Mouse (Mus musculus): ENCODE data around the gene Rnf168.
"Not testable (repeated sequence)": the region's sequence is repeated elsewhere in the genome, so short reads cannot be mapped to it uniquely, and the experiment has no call there.

Gene Rnf168
- long read RNA-seq, experiment 1, partial matches to known transcripts: 17 of 22 reads
- long read RNA-seq, experiment 1, other reads (novel, unspliced or antisense): 3 of 22 reads
- long read RNA-seq, experiment 2, transcript Rnf168-201 (6 exons, 3,932 nt): major isoform, 9 of 45 reads
- long read RNA-seq, experiment 2, partial matches to known transcripts: 33 of 45 reads
- long read RNA-seq, experiment 2, other reads (novel, unspliced or antisense): 3 of 45 reads

DNA sequence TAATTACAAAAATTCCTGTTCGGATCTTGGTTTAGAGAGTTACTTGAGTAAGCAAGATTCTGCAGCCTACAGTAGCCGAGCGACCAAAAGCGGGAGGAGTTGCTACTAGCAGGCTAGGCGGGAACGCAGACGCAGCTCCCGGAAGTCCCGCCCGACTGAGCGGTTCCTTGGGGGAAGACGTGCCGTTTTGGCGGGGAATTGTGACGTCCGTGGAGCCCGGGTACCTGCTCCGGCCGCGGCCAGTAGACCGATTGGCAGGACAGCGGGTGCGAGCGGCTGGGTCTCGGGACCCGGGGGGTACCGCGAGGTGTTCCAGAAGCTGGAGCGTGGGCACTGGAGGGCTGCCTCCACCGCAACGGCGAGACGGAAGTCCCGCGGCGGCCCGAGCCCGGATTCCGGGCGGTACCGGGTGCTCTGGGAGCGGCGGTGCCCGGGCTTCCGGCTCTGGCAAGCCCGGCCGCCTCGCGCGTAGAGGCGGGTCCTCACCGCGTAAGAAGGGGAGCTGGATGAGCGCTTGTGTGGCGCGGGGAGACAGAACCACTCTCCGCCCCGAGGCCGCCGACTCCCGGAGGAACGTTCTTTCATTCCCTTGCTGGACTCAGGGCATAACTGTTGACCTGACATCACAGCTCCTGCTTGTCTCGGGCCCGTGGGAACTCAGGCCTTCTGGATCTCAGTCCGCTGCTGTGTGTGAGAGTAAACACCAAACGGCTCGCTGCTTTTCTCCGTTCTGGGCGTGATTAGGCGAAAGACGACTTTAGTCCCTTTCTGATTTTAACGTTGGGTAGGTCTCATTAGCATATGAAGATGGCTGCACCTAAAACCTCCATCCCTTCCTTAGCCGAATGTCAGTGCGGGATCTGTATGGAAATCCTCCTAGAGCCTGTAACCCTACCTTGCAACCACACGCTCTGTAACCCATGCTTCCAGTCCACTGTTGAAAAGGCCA lies at the start of gene Rnf168:
Gene Rnf168 (plus strand): TSS at position 152 of the 949 bp plus-strand sequence.
- intact Hi-C loops (cut with DNase I): no loop called here

DNA sequence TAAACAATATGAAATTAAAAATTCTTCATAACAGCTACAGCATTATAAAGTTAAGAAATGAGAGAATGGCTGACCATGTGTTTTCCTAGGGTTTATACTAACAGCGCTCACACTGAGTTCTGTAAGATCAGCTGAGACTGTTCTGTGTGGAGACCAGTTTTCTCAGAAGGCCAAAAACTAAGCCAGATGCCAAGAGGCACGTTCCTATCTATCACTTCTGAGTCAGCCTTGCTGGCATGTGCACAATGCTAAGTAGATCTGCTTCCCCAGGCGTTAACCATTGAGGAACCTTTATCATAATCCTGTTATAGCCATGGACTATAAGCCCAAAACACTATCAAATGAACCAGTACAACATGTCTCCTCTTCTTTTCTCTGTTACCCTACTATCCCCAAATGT lies 45.2 kb upstream of the Rnf168 start:
- intact Hi-C loops (cut with DNase I): not testable (repeated sequence)

DNA sequence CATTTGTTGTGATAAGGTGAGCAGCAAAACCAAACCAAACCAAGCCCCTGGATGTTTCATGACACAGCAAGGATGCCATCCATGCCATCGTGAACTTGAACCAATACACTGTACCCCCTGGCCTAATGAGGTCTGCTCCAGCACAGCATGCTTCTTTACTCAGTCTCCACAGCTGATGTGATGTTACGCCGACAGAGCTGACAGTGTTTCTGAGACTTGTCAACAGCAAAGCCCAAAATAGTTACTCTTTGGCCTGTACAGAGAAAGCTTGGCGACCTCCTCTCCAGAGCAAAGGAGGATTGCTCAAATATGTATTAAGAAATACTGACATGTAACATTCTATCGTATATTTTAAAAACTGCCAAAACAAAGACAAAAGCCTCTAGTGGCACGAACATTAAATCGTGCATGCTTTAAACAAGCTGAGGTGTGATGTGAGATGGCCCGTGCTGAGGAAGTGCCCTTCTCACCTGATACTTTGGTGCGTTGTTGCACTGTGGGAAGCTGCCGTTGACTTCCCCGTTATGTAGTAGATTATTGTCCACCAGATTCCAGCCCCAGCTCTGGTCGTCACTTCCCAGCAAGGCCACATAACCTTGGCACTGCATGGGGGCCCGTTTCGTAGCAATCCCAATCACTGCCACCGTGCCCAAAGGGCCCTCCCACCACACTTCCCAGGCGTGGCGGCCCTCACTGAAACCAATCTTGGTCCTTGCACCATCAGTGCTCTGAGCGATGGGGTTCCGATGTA lies 39.2 kb upstream of the Rnf168 start:
- intact Hi-C loops (cut with DNase I): no loop called here

DNA sequence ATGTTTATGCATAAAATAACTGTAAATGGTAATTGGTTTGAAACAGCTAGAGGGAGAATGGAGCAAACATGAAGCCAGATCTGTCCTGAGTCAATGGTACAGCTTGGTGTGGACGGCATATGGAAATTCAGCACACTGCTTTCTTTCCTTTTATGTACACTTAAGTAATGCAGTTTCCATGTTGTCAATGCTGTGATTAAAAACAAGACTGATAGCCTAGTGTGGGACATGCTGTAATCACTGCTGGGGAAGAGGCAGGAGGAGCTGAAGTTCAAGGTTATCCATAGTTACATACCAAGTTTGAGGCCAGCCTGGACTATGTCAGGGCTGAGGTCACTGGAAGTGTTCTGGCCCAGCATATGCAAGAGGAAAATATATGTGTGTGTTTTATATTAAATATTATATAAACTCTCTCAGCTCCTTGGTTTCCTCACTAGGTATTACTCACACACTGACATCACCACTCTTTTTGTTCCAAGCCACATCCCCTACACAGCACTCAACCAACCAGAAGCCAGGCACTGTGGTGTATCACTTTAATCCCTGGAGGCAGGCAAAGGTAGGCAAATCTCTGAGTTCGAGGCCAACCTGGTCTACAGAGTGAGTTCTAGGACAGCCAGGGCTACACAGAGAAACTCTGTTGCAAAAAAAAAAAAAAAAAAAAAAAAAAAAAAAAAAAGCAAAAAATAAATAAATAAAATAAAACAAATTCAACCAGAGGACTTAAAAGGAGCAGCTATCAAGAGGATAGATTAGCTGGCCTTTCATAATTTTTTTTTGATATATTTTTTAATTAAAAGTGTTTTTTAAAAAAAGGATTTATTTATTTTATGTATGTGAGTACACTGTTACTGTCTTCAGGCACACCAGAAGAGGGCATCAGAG lies 37.6 kb upstream of the Rnf168 start:
- intact Hi-C loops (cut with DNase I): no loop called here

DNA sequence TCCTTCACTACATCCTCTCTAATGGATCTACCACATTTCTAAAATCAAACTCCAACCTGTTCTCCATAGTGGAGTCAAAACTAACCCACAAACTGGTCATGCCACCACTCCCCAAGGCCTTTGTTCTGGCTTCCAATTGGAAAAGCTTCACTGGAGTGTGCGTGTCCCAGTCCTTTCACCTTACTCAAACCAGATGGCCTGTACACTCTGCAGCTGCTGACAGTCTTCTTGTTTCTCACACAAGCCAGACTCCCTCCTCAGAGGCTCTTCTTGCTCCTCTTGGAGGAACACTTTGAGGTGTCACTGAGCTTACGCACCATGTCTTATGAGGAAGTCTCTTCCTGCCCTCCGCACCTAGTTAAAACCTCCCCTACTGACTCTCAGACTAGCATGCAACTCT lies 33.4 kb upstream of the Rnf168 start:
- intact Hi-C loops (cut with DNase I): no loop called here

DNA sequence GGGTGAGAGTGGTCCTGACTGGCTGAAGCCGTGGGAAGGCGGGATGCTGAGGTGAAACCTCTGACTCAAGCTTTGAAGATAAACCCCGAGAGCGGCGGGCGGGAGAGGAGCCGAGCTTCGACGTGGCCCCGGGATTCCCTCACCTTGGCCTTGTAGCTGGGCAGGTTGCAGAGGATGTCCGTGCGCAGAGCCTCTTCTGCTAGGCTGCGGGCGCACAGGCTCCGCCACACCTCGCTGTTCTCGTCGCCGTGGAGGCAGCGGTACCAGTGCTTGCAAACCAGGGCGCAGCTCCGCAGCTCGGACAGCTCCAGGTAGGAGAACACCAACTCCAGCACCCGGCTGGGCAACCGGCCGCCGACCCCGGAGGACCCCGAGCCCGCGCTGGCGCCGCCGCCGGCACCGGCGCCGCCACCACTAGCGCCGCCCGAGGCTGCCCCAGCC lies 30.9 kb upstream of the Rnf168 start:
- intact Hi-C loops (cut with DNase I): no loop called here

DNA sequence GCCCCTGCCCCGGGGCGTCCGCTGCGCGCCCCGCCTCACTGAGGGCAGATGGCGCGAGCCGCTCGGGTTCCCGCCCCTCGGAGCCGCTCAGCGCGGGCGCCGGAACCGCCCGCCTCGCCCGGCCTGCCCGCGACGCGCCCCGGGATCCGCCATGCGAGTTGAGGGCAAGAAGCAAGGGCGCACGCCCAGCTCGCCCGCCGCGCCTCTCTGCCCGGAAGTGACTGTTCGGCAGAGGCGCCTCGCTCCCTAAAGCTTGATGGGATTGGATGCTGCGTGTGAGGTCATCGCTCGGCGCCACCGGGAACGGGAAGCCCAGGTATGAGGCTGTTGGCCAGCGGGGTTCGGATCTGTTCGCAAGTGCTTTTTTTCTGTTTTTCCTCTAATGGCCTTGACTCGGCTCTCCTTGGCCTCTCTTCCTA lies 30.3 kb upstream of the Rnf168 start, which contains the start of the genes Fbxo45 and Wdr53:
Gene Fbxo45 (minus strand): TSS at position 207 of the 419 bp plus-strand sequence.
Gene Wdr53 (plus strand): TSS at position 276 of the 419 bp plus-strand sequence.
- intact Hi-C loops (cut with DNase I): no loop called here

DNA sequence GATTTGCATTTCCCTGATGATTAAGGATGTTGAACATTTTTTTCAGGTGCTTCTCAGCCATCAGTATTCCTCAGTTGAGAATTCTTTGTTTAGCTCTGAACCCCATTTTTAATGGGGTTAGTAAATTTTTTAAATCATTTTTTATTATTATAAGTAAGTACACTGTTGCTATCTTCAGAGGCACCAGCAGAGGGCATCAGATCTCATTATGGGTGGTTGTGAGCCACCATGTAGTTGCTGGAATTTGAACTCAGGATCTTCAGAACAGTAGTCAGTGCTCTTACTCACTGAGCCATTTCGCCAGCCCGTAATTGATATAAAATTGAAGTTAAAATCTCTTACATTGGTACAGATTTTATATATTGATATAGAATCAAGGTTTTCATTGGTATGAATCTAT lies 13.0 kb upstream of the Rnf168 start:
- intact Hi-C loops (cut with DNase I): loop anchor here (2.0 kb wide), 1 partner anchor 235 kb away; no protein-coding TSS in a partner anchor

DNA sequence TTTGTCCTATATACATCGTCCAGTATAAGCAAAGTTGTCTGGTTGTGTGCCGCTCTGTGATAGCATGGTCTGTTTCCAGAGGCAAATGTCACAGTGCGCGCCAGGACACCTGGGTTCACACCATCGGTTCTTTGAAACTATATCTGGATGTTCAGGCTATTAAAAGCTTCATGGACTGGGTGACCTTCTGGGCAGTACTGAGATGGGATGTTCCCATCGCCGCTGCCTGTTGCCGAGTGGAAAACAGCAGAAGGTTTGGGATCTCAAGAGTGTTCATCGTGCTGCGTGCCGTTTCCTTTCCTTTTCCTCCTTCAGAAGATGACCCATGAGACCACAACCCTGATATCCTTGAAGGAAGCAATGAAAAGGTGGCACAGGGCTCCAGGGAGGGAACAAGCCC lies 6.0 kb upstream of the Rnf168 start, which contains the start of gene Smco1:
Gene Smco1 (plus strand): TSS at position 178 of the 400 bp plus-strand sequence.
- intact Hi-C loops (cut with DNase I): no loop called here

DNA sequence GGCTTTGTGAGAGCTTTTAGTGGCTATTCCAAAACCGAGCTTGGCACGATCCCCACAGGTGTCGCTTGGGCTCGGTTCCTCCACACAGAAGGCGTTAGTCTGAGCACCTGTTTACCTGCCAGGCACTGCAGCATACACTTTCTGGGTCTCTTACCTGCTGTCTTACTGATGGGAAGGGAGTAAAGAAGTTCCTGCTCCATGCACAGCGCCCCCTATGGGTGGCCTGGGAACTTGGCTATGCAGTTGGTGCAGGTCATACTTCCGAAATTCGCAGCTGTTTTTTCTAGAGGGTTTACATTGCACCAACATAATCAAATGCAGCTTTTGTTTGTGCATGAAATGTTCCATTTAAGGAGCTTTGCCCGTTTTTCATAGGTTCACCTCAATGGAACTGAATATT lies 3.9 kb upstream of the Rnf168 start:
- intact Hi-C loops (cut with DNase I): no loop called here

DNA sequence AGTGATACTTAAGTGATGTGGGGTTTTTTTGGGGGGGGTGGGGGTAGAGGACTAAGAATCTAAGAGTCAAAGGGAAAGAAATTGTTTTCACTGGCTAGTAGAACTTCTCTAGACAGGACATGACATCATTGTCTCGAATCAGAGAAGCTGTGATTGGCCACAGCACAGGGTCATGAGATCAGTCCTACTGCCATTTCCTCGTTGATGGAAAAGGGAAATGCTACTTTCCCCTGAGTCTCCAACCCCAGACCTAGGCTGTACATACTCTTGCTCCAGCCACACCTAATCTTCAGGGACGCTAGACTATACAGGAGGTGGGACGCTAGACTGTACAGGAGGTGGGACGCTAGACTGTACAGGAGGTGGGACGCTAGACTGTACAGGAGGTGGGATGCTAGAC lies 2.2 kb upstream of the Rnf168 start:
- intact Hi-C loops (cut with DNase I): no loop called here

DNA sequence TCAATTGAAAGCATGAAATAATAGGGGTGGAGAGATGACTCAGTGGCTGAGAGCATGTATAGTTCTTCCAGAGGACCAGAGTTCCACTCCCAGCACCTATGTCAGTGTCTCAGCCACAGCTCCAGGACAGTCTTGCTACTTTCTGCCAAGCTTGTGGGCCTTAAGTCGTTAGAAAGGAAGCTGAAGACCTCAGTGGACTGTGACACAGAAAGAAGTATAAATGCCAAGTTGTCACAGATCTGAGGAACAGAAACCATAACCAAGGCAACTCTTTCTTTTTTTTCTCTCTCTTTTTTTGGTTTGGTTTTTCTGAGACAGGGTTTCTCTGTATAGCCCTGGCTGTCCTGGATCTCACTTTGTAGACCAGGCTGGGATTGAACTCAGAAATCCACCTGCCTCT lies 1.4 kb upstream of the Rnf168 start:
- intact Hi-C loops (cut with DNase I): no loop called here

DNA sequence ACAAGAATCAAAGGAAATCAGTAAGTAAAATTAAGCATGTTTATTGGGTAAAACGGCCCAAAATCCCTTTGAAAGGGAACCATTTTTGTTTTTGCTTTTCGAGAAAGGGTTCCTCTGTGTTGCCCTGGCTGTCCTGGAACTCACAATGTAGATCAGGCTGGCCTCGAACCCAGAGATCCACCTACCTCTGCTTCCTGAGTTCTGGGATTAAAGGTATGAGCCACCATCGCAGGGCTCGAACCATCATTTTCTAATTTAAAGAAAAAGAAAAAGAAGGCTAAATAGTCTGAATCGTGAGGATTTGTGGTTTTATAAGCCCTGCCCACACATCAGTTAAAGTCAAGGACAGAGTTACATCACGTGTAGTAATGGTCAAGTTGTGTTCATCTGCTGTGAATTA lies 1.1 kb downstream of the Rnf168 start:
- intact Hi-C loops (cut with DNase I): no loop called here

DNA sequence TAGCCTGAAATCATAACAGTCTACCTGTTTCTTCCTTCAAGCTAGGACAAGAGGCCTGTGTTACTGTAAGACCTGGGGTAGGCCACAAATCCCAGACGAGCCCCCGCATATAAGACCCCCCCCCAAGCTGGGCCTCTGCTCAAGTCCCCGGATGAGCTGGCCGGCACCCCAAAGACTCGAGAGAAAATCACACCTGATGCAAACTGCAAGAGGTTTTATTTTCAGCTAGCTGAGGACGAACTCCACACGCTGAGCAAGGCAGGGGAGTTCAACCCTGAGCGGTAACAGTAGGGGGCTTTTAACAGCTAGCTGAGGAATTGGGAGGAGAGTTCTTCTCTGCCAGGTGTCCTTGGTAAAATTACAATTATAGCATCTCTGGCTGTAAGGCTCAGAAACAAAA lies 3.0 kb downstream of the Rnf168 start:
- intact Hi-C loops (cut with DNase I): no loop called here

DNA sequence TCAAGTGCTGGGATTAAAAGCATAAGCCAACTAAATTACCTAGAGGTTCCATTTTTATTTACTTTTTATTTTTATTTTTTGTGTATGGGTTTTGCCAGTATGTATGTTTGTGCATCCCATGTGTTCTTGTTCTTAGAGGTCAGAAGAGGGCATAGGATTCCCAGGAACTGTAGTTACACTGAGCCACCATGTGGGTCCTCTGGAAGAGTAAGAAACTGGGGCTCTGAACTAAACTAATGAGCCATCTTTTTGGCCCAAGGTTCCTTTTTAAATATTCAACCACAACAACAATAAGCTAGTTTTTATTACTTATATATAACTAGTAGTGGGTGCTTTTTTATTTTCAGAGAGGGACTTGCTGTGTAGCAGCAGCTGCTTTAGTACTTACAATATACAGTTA lies 5.3 kb downstream of the Rnf168 start:
- intact Hi-C loops (cut with DNase I): no loop called here

DNA sequence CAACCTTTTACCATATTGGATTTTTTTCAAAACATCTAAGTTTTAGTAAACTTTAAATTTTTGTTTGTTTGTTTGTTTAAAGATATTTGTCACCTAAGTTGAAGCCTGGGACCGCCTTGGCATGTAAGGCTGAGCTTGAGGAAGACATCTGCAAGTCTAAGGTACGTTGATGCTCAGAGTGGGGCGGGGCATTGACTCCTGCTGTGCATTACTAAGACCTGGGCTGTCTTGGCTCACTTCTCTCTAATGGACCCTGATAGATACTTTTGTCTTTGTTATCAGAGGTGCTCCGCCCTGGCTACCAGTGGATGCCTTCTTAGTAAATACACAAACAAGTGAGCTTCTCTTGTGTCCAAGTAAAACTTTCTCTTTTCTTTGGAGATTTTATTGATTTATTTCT lies 14.6 kb downstream of the Rnf168 start:
- intact Hi-C loops (cut with DNase I): no loop called here

DNA sequence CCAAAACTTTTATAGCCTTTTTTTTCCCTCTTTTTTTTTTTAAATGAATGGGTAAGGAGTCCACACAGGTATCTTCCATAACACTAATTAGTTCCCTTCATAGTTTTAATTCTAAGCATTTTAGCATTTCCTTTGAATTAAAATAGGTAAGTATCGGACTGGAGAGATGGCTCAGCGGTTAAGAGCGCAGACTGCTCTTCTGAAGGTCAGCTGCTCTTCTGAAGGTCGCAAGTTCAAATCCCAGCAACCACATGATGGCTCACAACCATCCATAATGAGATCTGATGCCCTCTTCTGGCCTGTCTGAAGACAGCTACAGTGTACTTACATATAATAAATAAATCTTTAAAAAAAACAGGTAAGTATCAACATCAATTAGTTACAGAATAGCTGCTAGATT lies 22.4 kb downstream of the Rnf168 start:
- intact Hi-C loops (cut with DNase I): not testable (repeated sequence)

DNA sequence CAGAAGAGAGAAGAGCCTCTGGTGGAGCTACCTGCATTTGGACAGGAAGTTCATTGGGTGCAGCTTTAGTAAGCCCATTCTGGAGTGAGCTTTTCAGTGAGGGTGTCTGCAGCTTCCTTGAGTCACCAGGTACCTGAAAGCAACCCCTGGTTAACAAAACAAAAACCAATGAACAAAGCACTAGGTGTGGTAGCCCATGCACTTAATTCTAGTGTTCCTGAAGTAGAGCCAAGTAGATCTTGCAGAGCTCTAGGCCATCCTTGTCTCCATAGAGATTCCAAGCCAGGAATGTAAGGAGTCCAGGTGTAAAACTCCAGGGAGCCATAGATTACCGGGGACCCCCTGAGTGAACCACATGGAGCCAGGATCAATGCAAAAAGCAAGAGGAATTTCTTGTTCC lies 25.8 kb downstream of the Rnf168 start:
- intact Hi-C loops (cut with DNase I): no loop called here

DNA sequence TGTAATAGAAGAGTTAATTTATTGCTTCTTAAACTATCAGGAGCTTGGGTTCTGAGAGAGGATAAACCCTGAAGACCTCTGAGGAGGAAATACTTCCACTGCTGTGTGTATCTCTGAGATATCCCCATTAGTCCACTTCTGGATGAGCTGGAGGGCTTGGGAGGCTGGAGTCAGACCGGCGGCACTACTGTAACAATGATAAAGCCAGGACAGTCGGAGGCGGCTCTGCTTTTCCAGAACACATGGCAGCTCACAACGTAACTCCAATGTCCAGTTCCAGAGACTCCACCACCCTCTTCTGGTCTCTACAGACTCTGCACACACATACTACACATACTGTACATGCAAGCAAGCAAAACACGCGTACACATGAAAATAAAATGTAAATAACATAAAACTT lies 26.6 kb downstream of the Rnf168 start:
- intact Hi-C loops (cut with DNase I): no loop called here

DNA sequence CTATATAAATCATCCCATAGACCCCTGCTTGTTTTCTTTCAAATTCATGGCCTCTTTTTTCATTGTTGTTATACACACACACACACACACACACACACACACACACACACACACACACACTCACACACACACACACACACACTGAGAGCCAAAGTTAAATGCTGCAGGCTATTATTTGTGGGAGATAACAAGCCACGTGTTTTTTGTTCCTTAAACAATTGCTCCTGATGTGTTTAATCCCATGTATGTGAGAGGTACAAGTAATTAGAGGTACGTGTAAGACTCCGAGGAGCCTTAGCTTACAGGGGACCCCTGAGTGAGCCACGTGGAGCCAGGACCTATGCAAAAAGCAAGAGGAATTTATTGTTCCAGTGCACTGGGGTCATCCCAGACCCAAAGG lies 34.7 kb downstream of the Rnf168 start:
- intact Hi-C loops (cut with DNase I): no loop called here

DNA sequence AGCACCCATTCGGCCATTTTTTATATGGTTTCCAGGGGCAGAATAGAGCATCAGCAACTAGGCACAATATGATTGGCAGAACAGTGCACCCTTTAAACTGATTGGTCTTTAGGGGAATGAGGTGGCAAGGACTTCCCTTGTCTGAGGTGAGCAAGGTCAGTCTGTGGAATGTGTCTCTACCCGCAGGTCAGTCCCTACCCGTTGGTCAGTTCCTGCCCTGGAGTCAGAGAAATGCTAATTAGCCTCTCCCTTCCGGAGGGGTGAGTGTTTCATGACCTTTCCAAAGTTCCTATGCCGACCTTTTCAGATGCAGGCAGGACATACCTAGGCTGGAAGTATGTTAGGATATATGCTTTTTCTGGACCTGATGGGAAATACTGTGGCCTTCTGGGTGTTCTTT lies 35.1 kb downstream of the Rnf168 start:
- intact Hi-C loops (cut with DNase I): no loop called here

All from adrenal gland (tissue).